Mouse (Mus musculus) limb, embryonic 10.5 days (tissue): ENCODE measurements around the gene Frem1. TPM values are rescaled to one million over a fixed set of nuclear protein-coding genes. Genes with fewer than 3 reads are reported as not detected.
A peak's percentile ranks its signal among the peaks of the same experiment; 100 is the strongest.

ENCODE experiments used
- DNase-seq: peaks from one replicate; pipeline ENCODE4 v3.0.0-alpha.2; 2017; ENCODE audit warnings: low spot score
- H3K27ac ChIP-seq: fragments of 300-500 bp; sonication (generic); 2 replicates; pipeline ENCODE4 v1.5.1; 2016; ENCODE audit warnings: mild to moderate bottlenecking
- H3K27me3 ChIP-seq: fragments of 300-500 bp; sonication (generic); 2 replicates; pipeline ENCODE4 v1.6.1; 2016; ENCODE audit warnings: low read depth, mild to moderate bottlenecking; ENCODE audit not compliant: poor library complexity, severe bottlenecking
- H3K36me3 ChIP-seq: fragments of 300-500 bp; sonication (generic); 2 replicates; pipeline ENCODE4 v1.6.1; 2016; ENCODE audit warnings: mild to moderate bottlenecking, moderate library complexity
- H3K4me1 ChIP-seq: fragments of 300-500 bp; sonication (generic); 2 replicates; pipeline ENCODE4 v1.6.1; 2016
- H3K4me3 ChIP-seq: fragments of 300-500 bp; sonication (generic); 2 replicates; pipeline ENCODE4 v1.5.1; 2016; ENCODE audit warnings: mild to moderate bottlenecking, moderate library complexity
- H3K9me3 ChIP-seq: fragments of 300-500 bp; sonication (generic); replicated peaks from 2 replicates; pipeline ENCODE4 v1.6.1; 2016; ENCODE audit warnings: mild to moderate bottlenecking
- WGBS: fragments of 180-500 bp; shearing (Covaris S2); methylation state at CpG from one replicate; pipeline ENCODE4 v1.1.7; 2016; 5-methylcytosine and 5-hydroxymethylcytosine counted together
- polyA plus RNA-seq: library from polyadenylated mRNA; unstranded; fragments of >200 nt; fragmentation: Nextera tagmentation; extraction: Ambion mirVana; gene quantifications from 2 replicates; pipeline ENCODE4 v1.2.1, GENCODE M21; 2016

Gene Frem1
- polyA plus RNA-seq, 1 experiment from 2014 or later: 13.6 TPM

GRCm38 (mm10) chr4:83018111-83019105, 33.7 kb downstream of the Frem1 start:
- WGBS: 57% methylated on average over 8 of the region's 8 CpGs
- H3K4me1 ChIP-seq: peaks cover 57% of the 10 kb centered on the region
- H3K9me3 ChIP-seq: no peaks in the 10 kb centered on the region
- H3K36me3 ChIP-seq: peaks cover 29% of the 10 kb centered on the region
- H3K4me3 ChIP-seq: no peak overlapping the region
- H3K27ac ChIP-seq: peak overlapping the region; percentile 50; the same call in 1 of the 2 replicates
- DNase-seq: no peak
- H3K27me3 ChIP-seq: no peaks in the 10 kb centered on the region

GRCm38 (mm10) chr4:83014538-83014937, 37.6 kb downstream of the Frem1 start:
- Histone ChIP-seq H3K27ac (no peak overlapping the region), H3K9me3 (no peaks in the 10 kb centered on the region), H3K4me3 (no peak overlapping the region), H3K27me3 (no peaks in the 10 kb centered on the region), H3K4me1 (peaks cover 19% of the 10 kb centered on the region), H3K36me3 (peaks cover 62% of the 10 kb centered on the region)
- DNase-seq: no peak
- 81% methylated on average over 2 of the region's 2 CpGs for WGBS

GRCm38 (mm10) chr4:83004086-83004485, 48.1 kb downstream of the Frem1 start:
- Histone ChIP-seq H3K27me3 (no peaks in the 10 kb centered on the region), H3K4me3 (no peak overlapping the region), H3K27ac (no peak overlapping the region), H3K4me1 (no peaks in the 10 kb centered on the region), H3K9me3 (no peaks in the 10 kb centered on the region), H3K36me3 (peaks cover 76% of the 10 kb centered on the region)
- no peak for DNase-seq
- 94% methylated on average over 5 of the region's 5 CpGs for WGBS

GRCm38 (mm10) chr4:82992042-82992441, 60.1 kb downstream of the Frem1 start:
- H3K4me3 ChIP-seq: no peak overlapping the region
- H3K4me1 ChIP-seq: no peaks in the 10 kb centered on the region
- no peaks in the 10 kb centered on the region for H3K9me3 ChIP-seq
- H3K36me3 ChIP-seq: peaks cover 91% of the 10 kb centered on the region
- H3K27me3 ChIP-seq: no peaks in the 10 kb centered on the region
- no peak overlapping the region for H3K27ac ChIP-seq
- WGBS: 92% methylated on average over 3 of the region's 3 CpGs
- no peak for DNase-seq

DNA sequence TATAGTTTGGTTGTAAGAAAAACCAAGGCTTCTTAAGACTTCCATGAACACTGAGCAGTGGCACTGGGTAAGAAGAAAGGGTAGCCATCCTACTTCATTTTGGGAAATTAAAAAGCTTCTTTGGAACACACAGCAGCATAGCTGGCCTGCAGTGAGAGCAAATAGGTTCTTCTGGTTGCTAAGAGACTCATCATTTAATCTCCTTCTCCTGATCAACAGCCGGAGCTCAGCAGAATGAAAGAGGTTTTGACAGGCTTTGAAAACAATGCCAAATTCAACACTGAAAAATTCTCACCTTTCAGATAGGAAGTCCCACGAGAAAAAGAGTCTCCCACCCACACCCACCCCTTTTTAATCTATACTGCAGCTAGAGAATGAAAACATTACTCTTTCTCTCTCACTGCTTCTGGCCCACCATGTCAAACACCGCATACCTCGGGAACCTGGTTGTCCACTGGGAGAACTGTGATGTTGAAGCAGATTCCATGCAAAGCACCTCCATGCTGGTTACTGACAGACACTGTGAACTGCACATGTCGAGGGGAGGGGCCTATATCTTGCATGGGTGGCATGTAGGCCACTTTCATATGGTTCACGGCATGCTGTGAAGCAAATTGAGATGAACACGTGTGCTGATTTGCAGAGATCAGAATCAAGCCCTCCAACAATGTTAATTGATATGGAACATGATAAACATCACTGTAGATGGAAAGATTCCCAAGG, 61.0 kb downstream of the Frem1 start:
- Histone ChIP-seq H3K4me1 (no peaks in the 10 kb centered on the region), H3K36me3 (peaks cover 93% of the 10 kb centered on the region), H3K9me3 (no peaks in the 10 kb centered on the region), H3K27me3 (no peaks in the 10 kb centered on the region), H3K27ac (no peak overlapping the region), H3K4me3 (no peak overlapping the region)
- no peak for DNase-seq
- 88% methylated on average over 7 of the region's 7 CpGs for WGBS

- H3K36me3 ChIP-seq: peaks cover 45% of the 10 kb centered on the region
- H3K4me3 ChIP-seq: no peak overlapping the region
- 81% methylated on average over 4 of the region's 4 CpGs for WGBS
- no peaks in the 10 kb centered on the region for H3K9me3 ChIP-seq
- no peak for DNase-seq
- H3K4me1 ChIP-seq: no peaks in the 10 kb centered on the region
- no peaks in the 10 kb centered on the region for H3K27me3 ChIP-seq
- H3K27ac ChIP-seq: no peak overlapping the region
Measured at GRCm38 (mm10) chr4:82972381-82972780, 79.8 kb downstream of the Frem1 start.

DNA sequence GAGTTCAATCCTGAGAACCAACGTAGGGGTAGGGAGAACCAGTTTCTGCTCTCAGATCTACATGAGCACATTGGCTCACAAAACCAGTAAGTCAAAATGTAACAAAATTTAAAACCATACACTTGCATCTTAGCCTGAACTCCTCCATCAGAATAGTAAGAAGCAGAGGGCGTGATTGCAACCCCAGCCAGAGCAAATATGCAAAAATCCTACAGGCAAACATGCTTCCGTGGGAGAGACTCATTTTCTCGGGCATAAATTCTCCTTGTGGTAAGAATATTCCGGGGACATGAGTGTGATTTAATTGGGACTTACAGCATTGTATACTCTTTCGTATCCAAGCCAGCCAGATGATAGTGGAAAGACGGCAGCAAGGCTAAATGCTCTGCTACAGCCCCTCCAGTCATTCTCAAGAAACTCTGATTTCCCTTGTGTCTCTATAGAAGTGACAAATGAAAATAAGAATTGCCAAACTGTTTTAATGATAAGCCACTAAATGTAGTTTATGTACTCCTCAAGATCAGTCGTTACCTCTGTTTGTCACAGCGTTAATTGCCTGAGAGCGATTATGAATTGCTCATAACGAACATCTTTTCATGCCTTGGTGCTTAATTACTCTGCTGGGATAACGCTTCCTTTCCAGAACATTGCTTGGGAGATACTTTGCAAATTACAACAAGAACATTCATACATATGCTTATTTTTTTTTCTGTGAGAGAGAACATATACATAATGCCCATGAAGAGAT, 81.1 kb downstream of the Frem1 start:
- no peaks in the 10 kb centered on the region for H3K9me3 ChIP-seq
- peak; percentile 21 for DNase-seq
- no peak overlapping the region for H3K27ac ChIP-seq
- no peaks in the 10 kb centered on the region for H3K4me1 ChIP-seq
- H3K4me3 ChIP-seq: no peak overlapping the region
- no peaks in the 10 kb centered on the region for H3K27me3 ChIP-seq
- 91% methylated on average over 12 of the region's 12 CpGs for WGBS
- peaks cover 55% of the 10 kb centered on the region for H3K36me3 ChIP-seq

DNA sequence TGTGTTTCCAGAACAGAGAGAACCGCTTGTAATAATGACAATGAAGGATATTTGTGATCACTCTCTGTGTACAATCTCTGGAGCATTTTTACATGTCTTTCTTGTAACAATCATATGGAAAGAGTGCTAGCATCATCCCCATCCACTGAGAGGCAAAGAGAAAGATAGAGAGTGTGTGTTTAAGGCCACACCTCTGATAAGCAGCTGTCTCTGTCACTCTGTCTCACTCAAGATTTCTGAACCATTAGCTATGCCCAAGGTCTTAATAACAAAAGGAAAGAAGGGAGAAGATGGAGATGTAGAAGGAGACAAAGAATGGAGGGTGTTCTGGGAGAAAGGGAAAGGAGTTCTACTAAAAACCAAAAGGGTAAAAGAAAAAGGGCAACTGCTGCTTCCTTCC, 91.1 kb downstream of the Frem1 start:
- Histone ChIP-seq H3K4me1 (no peaks in the 10 kb centered on the region), H3K4me3 (no peak overlapping the region), H3K9me3 (no peaks in the 10 kb centered on the region), H3K36me3 (peaks cover 73% of the 10 kb centered on the region), H3K27ac (no peak overlapping the region), H3K27me3 (no peaks in the 10 kb centered on the region)
- no peak for DNase-seq
- WGBS: 88% methylated on average over 1 of the region's 1 CpGs

DNA sequence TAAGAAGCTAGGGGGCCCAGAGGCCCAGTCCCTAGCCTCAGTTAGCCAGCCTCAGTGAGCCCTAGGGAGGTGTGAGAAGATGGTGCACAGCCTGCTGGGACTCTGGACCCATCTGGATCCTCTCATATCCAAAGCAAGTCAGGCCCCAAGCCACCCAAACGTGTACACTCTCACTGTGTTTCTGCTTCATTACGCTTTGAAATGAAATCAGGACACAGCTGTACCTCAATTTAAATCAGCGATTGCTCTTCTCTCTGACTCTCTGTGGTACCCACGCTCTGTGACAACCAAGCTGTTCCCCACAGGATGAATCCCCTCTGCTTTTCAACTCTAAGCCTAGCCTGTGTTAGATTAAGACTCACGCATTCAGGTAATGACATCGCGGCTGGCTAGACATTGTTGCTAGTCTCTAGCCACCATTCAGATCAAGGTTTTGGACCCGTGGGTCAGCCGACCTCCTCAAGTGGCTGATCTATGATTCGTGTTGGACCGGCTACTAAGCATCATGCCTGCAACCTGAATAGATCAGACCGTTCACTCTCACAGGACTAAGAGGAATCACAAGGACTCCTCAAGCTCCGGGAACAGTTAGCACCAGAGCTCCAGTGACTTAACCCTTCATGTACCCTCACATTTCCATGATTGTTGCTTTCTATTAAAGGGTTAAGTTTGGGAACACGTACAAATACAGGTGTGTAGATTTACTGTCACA, 94.2 kb downstream of the Frem1 start:
- DNase-seq: peak; percentile 22
- WGBS: 84% methylated on average over 14 of the region's 14 CpGs
- Histone ChIP-seq H3K9me3 (no peaks in the 10 kb centered on the region), H3K4me1 (no peaks in the 10 kb centered on the region), H3K27ac (no peak overlapping the region), H3K27me3 (no peaks in the 10 kb centered on the region), H3K36me3 (peaks cover 76% of the 10 kb centered on the region), H3K4me3 (no peak overlapping the region)

- Histone ChIP-seq H3K9me3 (no peaks in the 10 kb centered on the region), H3K27ac (no peak overlapping the region), H3K36me3 (peaks cover 72% of the 10 kb centered on the region), H3K27me3 (no peaks in the 10 kb centered on the region), H3K4me3 (no peak overlapping the region), H3K4me1 (no peaks in the 10 kb centered on the region)
- DNase-seq: peak; percentile 19
- WGBS: 60% methylated on average over 4 of the region's 4 CpGs
Measured at GRCm38 (mm10) chr4:82953992-82954391, 98.1 kb downstream of the Frem1 start.

DNA sequence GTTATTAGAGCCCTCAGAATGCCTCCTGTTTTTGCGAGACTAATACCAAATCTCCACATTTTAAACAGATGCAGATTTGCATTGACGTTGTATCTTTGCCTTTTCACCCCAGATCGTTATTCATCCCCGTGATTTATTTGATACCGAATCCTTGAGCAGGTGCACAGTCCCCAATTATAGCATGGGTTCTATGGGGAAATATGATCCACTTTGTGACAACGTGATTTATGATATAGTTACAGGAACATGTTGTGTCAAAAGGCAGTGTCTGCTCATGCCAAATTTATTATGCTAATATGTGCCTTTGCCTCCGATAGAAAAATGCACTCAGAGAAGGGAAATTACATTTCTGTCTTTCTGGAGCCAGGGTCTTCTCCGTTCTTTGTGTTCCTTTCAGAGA, 102.6 kb downstream of the Frem1 start:
- Histone ChIP-seq H3K27me3 (no peaks in the 10 kb centered on the region), H3K36me3 (peaks cover 69% of the 10 kb centered on the region), H3K27ac (no peak overlapping the region), H3K4me3 (no peak overlapping the region), H3K9me3 (no peaks in the 10 kb centered on the region), H3K4me1 (no peaks in the 10 kb centered on the region)
- peak; percentile 7 for DNase-seq
- WGBS: 79% methylated on average over 8 of the region's 8 CpGs

- H3K36me3 ChIP-seq: peaks cover 57% of the 10 kb centered on the region
- H3K4me3 ChIP-seq: no peak overlapping the region
- WGBS: 95% methylated on average over 8 of the region's 8 CpGs
- no peaks in the 10 kb centered on the region for H3K27me3 ChIP-seq
- H3K9me3 ChIP-seq: no peaks in the 10 kb centered on the region
- no peak for DNase-seq
- H3K27ac ChIP-seq: no peak overlapping the region
- no peaks in the 10 kb centered on the region for H3K4me1 ChIP-seq
Measured at GRCm38 (mm10) chr4:82946721-82947120, 105.4 kb downstream of the Frem1 start.
